Comparison of ENCODE assay signal across 16 mouse cellular contexts in the genomic region with DNA sequence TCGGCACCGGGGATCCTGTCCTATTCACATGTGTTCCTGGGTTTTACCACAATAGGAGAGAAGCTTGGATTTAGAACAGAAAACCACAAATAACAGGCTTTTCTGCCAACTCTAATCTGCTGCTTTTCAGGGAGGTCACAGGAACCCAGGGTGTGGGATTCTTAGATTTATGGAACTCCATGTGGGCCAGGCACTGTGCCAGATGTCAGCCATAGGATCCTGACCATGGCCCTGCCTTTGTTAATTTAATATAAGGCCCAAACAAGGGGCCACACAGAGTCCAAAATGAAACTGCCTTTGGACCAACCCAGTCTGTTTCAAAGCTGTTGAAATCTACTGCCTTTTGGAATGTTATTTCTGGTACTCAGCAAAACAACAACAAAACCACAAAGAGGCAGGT. TPM values are rescaled to one million over a fixed set of nuclear protein-coding genes. Genes with fewer than 3 reads are reported as not detected.
A peak's percentile ranks its signal among the peaks of the same experiment; 100 is the strongest.
DNase-seq lines count a peak whose midpoint lies in the region; ATAC-seq and TF ChIP-seq lines count a peak whose summit lies in the region.
"Had no signal": no experiment of that assay in that cellular context is flagged by ENCODE, and none has a peak within 500 bp of the region (broad histone marks: within the 10 kb centered on the region; RNA-seq: fewer than 3 reads in every experiment).

No protein-coding gene starts in this region.

- no peaks in the 10 kb centered on the region for H3K4me1 ChIP-seq in testis, adult 2 months (ENCODE audit: control insufficient read depth, insufficient read depth, low read length)
- H3K4me1 ChIP-seq in embryonic facial prominence, embryonic 15.5 days: peaks cover 21% of the 10 kb centered on the region
- H3K4me1 ChIP-seq: liver, embryonic 12.5 days had no signal

- no peak overlapping the region for H3K9ac ChIP-seq in embryonic facial prominence, embryonic 15.5 days
- H3K9ac ChIP-seq: embryonic facial prominence, embryonic 12.5 days; heart, embryonic 13.5 days; liver, embryonic 12.5 days; lung, embryonic 14.5 days had no signal

- H3K36me3 ChIP-seq in testis, adult 2 months (ENCODE audit: control insufficient read depth, insufficient read depth, low read length): no peaks in the 10 kb centered on the region
- H3K36me3 ChIP-seq in embryonic facial prominence, embryonic 15.5 days: no peaks in the 10 kb centered on the region
- H3K36me3 ChIP-seq: embryonic facial prominence, embryonic 12.5 days; heart, embryonic 13.5 days; liver, embryonic 12.5 days had no signal

- H3K27ac ChIP-seq in testis, adult 2 months (ENCODE audit: control insufficient read depth, insufficient read depth, low read depth, low read length): 0 out of 2 replicates have a peak overlapping the region, but pooled peaks have one; percentile 22
- H3K27ac ChIP-seq in embryonic facial prominence, embryonic 15.5 days (replicated peaks): no peak overlapping the region
- H3K27ac ChIP-seq: heart, embryonic 13.5 days; hindbrain, postnatal 0 days; liver, embryonic 12.5 days; macrophage had no signal

- TF ChIP-seq POLR2A in testis, adult 2 months (IDR thresholded peaks at IDR 0.05; ENCODE audit: control insufficient read depth, low read depth, low read length): no peak

- no peak for TF ChIP-seq CTCF in testis, adult 2 months (IDR thresholded peaks at IDR 0.05; ENCODE audit: control insufficient read depth, insufficient read depth, insufficient replicate concordance, low read depth, low read length)

- ATAC-seq in embryonic facial prominence, embryonic 15.5 days (ENCODE audit: insufficient number of reproducible peaks, low FRiP score, low TSS enrichment, low read depth): peak; percentile 64
- ATAC-seq: forebrain, embryonic 14.5 days; hindbrain, postnatal 0 days; liver, embryonic 12.5 days had no signal

- WGBS in embryonic facial prominence, embryonic 15.5 days: 27% methylated on average over 2 of the region's 2 CpGs

- H3K4me3 ChIP-seq in testis, adult 2 months (ENCODE audit: control insufficient read depth, low read depth, low read length): no peak overlapping the region
- no peak overlapping the region for H3K4me3 ChIP-seq in embryonic facial prominence, embryonic 15.5 days (replicated peaks)
- H3K4me3 ChIP-seq: embryonic facial prominence, embryonic 12.5 days; heart, embryonic 13.5 days; liver, embryonic 12.5 days had no signal

- H3K4me2 ChIP-seq in embryonic facial prominence, embryonic 15.5 days (replicated peaks): no peak overlapping the region
- H3K4me2 ChIP-seq: embryonic facial prominence, embryonic 12.5 days; heart, embryonic 13.5 days; liver, embryonic 12.5 days; lung, embryonic 14.5 days had no signal

- H3K9me3 ChIP-seq in embryonic facial prominence, embryonic 15.5 days (replicated peaks): no peaks in the 10 kb centered on the region
- H3K9me3 ChIP-seq: embryonic facial prominence, embryonic 12.5 days; heart, embryonic 13.5 days; liver, embryonic 12.5 days had no signal

- no peaks in the 10 kb centered on the region for H3K27me3 ChIP-seq in testis, adult 2 months (ENCODE audit: control insufficient read depth, insufficient read depth, low read length)
- no peaks in the 10 kb centered on the region for H3K27me3 ChIP-seq in embryonic facial prominence, embryonic 15.5 days
- H3K27me3 ChIP-seq: heart, embryonic 13.5 days had no signal

- DNase-seq in kidney, postnatal 4 days: peak; percentile 22 to 23
- no peak for DNase-seq in kidney, adult 8-10 months
- no peak for DNase-seq in testis, postnatal 14 days (ENCODE audit: low spot score)
- no peak for DNase-seq in embryo, embryonic 10 days (ENCODE audit: low spot score)
- DNase-seq in lung, postnatal 14 days: no peak
- DNase-seq: heart, adult 11 months; thymus, adult 2 months had no signal

RNA-seq across cellular contexts. Expression of gene Tox2, which starts 8.9 kb away (rescaled TPM):
- 9.3 and 14.6 TPM in 2 replicates for polyA plus RNA-seq in testis, adult 2 months (2012; rRNA removed)
- polyA plus RNA-seq in embryonic facial prominence, embryonic 15.5 days (2015; fragmentation: Nextera tagmentation; extraction: Ambion mirVana): 3.1 and 3.7 TPM in 2 replicates

Comparison
In these comparisons a context has a peak if more than half of its experiments do, and no peak if none do; other contexts are left out.
1. DNase-seq: peak in kidney, postnatal 4 days (2 of 2); none in kidney, adult 8-10 months (0 of 2), testis, postnatal 14 days (single experiment), embryo, embryonic 10 days (single experiment) and lung, postnatal 14 days (single experiment).